Mouse (Mus musculus) liver, postnatal 0 days (tissue): ENCODE measurements at regions not wholly inside any gene's neighbourhood (a gene's known extent, or its start where the extent isn't known, plus 50 kb on each side); places are given as distances from the start of the nearest gene placed in this dataset.

Experiments used
- CTCF ChIP-seq: sonication (generic); IDR thresholded peaks from 2 replicates; pipeline ENCODE4 v1.5.1; 2016; ENCODE audit warnings: antibody characterized with exemption, low read depth
- EP300 ChIP-seq: IDR thresholded peaks from 2 replicates; pipeline ENCODE4 v1.6.1; 2016; ENCODE audit warnings: antibody characterized with exemption, low read depth, mild to moderate bottlenecking

GRCm38 (mm10) chr17:73014090-73014853 is 93.5 kb upstream of the Lclat1 start:
- no peak for TF ChIP-seq EP300
- no peak for TF ChIP-seq CTCF
